Mouse (Mus musculus) kidney, postnatal 4 days (tissue): ENCODE measurements around the gene Tns3.

ENCODE experiments used
- DNase-seq, 2 experiments: peaks; one replicate each; pipeline ENCODE4 v3.0.0; 2021; ENCODE audit warnings: mixed read lengths in 2 of 2

Gene Tns3

DNA sequence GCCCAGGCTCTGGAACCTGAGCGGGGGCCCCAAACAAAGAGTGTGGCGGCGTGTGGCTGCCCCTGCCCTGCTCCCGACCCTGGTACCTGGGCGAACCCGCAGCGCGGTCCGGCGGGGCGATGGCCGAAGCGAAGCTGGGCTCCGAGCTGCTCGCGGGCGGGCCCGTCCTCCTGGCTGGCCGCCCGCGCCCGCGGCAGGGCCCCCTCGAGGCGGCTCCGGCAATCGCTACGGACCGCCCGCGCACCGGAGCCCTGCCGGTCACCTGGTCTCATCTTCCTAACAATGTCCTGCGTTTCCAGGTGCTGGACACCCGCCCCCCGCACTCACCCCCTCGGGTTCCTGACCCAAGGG is at the start of gene Tns3:
Gene Tns3, minus strand, starts transcription at position 143 of the 351 bp plus-strand sequence.
- peak; percentile 82 to 88 for DNase-seq

DNA sequence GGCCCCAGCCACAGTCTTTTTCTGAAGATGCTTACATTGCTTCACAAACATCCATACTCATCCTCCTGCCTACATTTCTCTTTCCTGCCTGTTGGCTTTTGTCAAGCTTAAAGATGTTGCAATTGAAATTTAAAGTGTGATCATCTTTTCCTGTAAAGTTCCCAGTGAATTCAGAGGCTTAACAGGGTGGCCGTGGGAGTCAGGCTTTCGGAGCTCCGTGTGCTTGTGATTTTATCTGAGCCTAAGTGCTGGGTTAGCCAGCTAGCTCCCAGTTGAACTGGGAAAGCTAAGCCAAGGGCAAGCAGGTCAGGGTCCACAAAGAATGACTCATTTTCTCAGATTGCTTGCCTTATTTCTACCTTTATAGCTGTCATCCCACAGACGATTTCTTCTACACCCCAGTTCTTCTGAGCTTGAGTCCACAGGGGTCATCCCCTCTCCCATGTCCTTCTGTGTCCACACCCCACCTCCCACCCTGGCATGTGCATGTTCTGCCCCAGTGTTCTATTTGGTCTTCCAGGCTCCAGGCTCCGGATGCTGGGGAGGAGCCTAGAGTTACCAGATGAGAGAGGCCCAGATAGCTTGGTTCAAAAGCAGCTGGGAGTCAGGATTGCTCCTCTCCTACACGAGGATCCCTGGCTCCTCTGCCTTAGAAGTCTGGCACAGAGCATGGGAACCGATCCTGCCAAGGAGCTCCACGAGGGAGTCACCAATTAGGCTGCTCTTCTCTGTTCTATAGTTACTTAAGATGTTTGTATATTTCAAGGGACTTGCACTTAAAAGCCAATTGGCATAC is 42.1 kb upstream of the Tns3 start:
- peak in 1 of 2 experiments; percentile 43 for DNase-seq

- no peak for DNase-seq
Observed at GRCm38 (mm10) chr11:8705156-8705555, 40.8 kb upstream of the Tns3 start.

DNA sequence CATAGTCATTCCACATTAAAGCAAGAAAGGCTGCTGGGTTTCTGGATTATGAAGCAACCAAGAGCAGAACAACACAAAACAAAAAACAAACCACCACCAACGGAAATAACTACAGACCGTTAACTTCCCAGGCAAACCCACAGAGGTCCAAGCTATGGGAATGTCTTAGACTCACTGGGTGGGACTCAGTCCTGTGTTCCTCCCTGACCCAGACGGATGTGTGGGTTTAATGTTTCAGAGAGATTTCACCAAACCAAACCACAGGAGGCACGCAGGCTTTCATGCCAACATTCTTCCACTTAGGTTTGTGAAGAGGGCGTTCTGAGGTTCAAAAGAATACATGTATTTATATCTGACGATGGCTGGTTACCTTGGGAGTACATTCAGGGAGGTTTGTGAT is 39.5 kb upstream of the Tns3 start:
- no peak for DNase-seq

GRCm38 (mm10) chr11:8702532-8702886 is 38.2 kb upstream of the Tns3 start:
- DNase-seq: no peak

- no peak for DNase-seq
Observed at GRCm38 (mm10) chr11:8701845-8702531, 37.7 kb upstream of the Tns3 start.

GRCm38 (mm10) chr11:8701400-8701799 is 37.1 kb upstream of the Tns3 start:
- peak in 1 of 2 experiments; percentile 36 for DNase-seq

GRCm38 (mm10) chr11:8700641-8701221 is 36.4 kb upstream of the Tns3 start:
- no peak for DNase-seq

- DNase-seq: no peak
Observed at GRCm38 (mm10) chr11:8699777-8700176, 35.4 kb upstream of the Tns3 start.

DNA sequence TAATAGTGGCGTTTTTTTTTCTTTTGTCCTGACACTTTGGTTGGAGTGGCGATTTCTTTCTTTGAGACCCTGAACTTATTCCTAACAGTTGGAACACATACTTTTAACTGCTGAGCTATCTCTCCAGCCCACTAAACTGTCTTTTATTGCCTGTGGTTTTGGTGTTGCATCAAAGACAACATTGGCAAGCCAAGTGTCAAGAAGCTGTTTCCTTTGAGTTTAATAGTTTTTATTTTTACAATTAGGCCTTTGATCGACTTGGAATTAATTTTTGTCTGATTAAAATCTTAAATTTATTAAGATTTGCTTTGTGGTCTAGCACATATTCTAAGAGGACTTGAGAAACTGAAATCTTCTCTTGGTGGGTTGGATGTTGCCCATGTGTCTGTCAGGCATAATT is 33.3 kb upstream of the Tns3 start:
- peak; percentile 28 to 32 for DNase-seq

GRCm38 (mm10) chr11:8694096-8694495 is 29.8 kb upstream of the Tns3 start:
- no peak for DNase-seq

GRCm38 (mm10) chr11:8692536-8693471 is 28.5 kb upstream of the Tns3 start:
- peak; percentile 61 to 76 for DNase-seq

DNA sequence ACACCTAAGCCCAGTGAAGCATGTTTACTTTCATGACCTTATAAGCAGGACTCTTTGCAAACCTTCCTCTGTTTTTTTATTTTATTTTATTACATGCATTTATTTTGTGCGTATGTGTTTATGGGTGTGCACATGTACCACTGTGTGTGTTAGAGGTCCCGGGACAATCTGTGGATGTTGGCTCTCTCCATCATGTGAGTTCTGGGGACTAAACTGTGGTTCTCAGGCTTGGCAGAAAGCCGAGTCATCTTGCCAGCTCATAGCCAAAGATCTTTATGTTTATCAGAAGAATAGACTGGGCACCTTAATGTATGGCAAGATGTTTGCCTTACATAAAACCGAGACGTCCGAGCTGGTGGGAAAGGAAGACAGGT is 27.8 kb upstream of the Tns3 start:
- DNase-seq: no peak

GRCm38 (mm10) chr11:8691605-8692004 is 27.3 kb upstream of the Tns3 start:
- DNase-seq: no peak

- no peak for DNase-seq
Observed at GRCm38 (mm10) chr11:8690633-8691032, 26.3 kb upstream of the Tns3 start.

DNA sequence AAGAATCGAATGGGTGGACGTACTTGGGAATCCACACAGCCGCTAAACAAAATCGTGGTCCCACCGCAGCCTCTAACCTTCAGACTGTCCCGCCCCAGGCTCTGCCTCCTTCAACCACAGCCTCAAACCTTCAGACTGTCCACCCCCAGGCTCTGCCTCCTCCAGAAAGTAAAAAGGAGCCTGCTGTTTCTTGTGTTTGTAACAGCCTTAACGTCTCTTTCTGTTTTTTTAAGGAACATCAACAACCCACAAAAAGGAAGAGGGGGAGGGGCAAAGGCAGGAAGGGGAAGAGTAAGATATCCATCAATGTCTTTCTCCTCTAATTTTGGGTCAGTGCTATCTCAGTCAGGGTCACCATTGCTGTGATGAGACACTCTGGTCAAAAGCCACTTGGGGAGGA is 25.2 kb upstream of the Tns3 start:
- peak in 1 of 2 experiments; percentile 59 for DNase-seq

- no peak for DNase-seq
Observed at GRCm38 (mm10) chr11:8688907-8689306, 24.6 kb upstream of the Tns3 start.

DNA sequence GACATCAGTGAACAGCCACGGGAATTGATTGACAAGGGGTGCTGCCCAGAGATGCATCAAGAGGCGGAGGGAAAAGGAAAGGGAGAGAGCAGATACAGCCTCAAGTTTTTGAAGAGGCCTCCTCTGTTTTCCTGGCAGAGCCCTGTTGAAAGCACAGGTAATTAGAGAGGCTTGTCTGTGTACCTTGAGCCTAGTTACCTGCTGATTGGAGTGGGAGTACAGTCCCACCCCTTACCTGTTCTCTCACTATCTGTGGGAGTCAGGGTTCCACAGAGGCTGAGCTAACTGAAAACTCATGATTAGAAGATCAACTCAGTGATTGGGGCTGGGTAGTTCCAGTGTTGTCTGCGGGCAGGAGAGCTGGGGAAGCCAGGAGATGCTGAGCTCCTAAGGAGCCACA is 22.2 kb upstream of the Tns3 start:
- no peak for DNase-seq

DNA sequence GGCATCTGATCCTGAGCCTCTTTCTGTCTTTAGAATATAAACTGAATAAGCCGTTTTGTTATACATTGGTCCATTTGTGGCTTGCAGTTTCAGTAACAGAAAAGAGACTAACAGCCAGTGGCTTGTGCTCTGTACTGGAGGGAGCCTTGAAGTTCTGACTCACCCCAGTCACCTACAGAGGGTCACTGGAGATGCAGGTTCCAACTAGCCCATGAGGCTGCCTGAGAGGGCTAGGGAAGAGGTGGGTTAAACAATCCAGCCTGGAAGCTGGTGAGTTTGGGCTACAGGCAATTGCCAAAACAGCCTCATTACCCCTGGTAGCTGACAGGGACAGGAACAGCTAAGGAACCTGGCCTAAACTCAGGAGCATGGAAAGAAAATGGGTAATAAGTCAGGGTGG is 21.7 kb upstream of the Tns3 start:
- DNase-seq: no peak

- no peak for DNase-seq
Observed at GRCm38 (mm10) chr11:8685195-8685594, 20.9 kb upstream of the Tns3 start.

DNA sequence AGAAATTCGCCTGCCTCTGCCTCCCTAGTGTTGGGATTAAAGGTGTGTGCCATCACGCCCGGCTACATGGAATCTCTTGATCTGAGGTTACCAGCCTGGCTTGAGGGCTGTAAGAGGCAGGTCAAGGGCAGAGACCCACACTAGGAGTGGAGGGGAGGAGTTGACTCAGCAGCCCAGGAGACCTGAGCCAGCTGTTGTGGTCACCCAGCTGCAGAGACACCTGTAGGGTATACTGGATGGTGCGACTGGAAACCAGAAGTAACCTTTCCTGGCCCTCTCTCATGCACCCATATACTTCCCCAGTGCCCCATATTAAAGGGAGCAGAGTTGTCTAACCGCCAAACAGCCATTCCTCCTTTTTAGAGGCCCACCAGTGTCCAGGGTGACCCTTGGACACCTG is 19.9 kb upstream of the Tns3 start:
- no peak for DNase-seq

DNA sequence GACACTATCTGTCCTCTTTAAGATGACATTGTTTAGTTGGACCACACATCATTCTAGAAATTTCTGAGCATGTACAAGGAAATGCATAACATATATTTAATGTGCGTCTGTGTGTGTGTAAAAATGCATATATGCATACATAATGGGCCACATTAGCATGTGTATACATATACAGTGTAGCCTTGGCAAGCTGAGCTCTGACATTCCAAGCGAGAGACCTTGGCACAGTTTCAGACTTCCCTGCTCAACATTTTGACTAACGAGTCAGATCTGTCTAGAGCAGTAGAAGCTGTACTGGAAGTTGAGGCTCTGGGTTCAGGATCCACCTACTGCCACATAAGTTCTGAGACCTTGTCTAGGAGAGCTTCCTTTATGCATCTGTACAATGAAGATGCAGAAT is 17.0 kb upstream of the Tns3 start:
- DNase-seq: no peak

DNA sequence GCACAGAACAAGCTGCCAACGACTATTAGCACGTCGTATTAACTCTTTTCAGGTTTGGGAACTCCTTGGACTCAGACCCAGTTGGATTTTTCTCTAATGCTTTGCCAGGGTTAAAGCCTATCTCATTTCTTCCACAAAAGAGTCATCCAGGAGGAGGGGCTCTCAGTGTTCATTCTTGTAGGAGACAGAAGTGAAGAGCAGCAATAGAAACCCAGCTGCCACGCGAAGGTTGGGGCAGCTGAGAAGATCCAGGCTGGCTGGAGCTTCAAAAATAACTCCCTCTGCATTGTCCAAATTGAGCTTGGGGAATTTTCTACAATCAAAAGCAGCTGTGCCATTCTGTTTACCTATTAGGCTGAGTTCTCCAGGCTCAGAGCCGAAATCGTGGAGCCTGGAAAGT is 16.3 kb upstream of the Tns3 start:
- no peak for DNase-seq
